Mouse (Mus musculus) yolk sac, embryonic 10.5 days (tissue): Measurements from ENCODE around the gene Rerg.
"Not testable (repeated sequence)": the region's sequence is repeated elsewhere in the genome, so short reads cannot be mapped to it uniquely, and the experiment has no call there.

Experiments
- DNase-seq: peaks from one replicate; pipeline ENCODE4 v3.0.0-alpha.2; 2017; ENCODE audit warnings: low spot score

Gene Rerg

GRCm38 (mm10) chr6:137076225-137076624, 94.1 kb downstream of the Rerg start:
- no peak for DNase-seq

- DNase-seq: no peak
Measured at GRCm38 (mm10) chr6:137072256-137072655, 98.0 kb downstream of the Rerg start.

GRCm38 (mm10) chr6:137071466-137071865, 98.8 kb downstream of the Rerg start:
- no peak for DNase-seq

- no peak for DNase-seq
Measured at GRCm38 (mm10) chr6:137065506-137065905, 104.8 kb downstream of the Rerg start.

GRCm38 (mm10) chr6:137064786-137065185, 105.5 kb downstream of the Rerg start:
- DNase-seq: no peak

- DNase-seq: no peak
Measured at GRCm38 (mm10) chr6:137063239-137063940, 106.9 kb downstream of the Rerg start.

- DNase-seq: no peak
Measured at GRCm38 (mm10) chr6:137061880-137062531, 108.3 kb downstream of the Rerg start.

- no peak for DNase-seq
Measured at GRCm38 (mm10) chr6:137060595-137060994, 109.7 kb downstream of the Rerg start.

GRCm38 (mm10) chr6:137058257-137058656, 112.0 kb downstream of the Rerg start:
- DNase-seq: no peak

GRCm38 (mm10) chr6:137054073-137054472, 116.2 kb downstream of the Rerg start:
- no peak for DNase-seq

GRCm38 (mm10) chr6:137053464-137053863, 116.8 kb downstream of the Rerg start:
- DNase-seq: peak; percentile 28

GRCm38 (mm10) chr6:137053006-137053405, 117.3 kb downstream of the Rerg start:
- no peak for DNase-seq

GRCm38 (mm10) chr6:137047036-137047435, 123.3 kb downstream of the Rerg start:
- DNase-seq: no peak

- no peak for DNase-seq
Measured at GRCm38 (mm10) chr6:137045011-137045504, 125.2 kb downstream of the Rerg start.

GRCm38 (mm10) chr6:137035611-137036395, 134.5 kb downstream of the Rerg start:
- DNase-seq: not testable (repeated sequence)

- DNase-seq: no peak
Measured at GRCm38 (mm10) chr6:137030611-137031097, 139.6 kb downstream of the Rerg start.

- DNase-seq: no peak
Measured at GRCm38 (mm10) chr6:137029931-137030610, 140.2 kb downstream of the Rerg start.

- no peak for DNase-seq
Measured at GRCm38 (mm10) chr6:137025461-137025860, 144.8 kb downstream of the Rerg start.

GRCm38 (mm10) chr6:137024541-137024940, 145.8 kb downstream of the Rerg start:
- no peak for DNase-seq

GRCm38 (mm10) chr6:137017216-137017973, 152.9 kb downstream of the Rerg start:
- no peak for DNase-seq

- DNase-seq: no peak
Measured at GRCm38 (mm10) chr6:137014346-137014745, 156.0 kb downstream of the Rerg start.
